Mouse (Mus musculus): ENCODE data around the gene Lats2. TPM values are rescaled to one million over a fixed set of nuclear protein-coding genes. Genes with fewer than 3 reads are reported as not detected.
"Not testable (repeated sequence)": the region's sequence is repeated elsewhere in the genome, so short reads cannot be mapped to it uniquely, and the experiment has no call there.

Lats2 gene
- polyA plus RNA-seq, 1 experiment from 2014 or later: 11.5 TPM

DNA sequence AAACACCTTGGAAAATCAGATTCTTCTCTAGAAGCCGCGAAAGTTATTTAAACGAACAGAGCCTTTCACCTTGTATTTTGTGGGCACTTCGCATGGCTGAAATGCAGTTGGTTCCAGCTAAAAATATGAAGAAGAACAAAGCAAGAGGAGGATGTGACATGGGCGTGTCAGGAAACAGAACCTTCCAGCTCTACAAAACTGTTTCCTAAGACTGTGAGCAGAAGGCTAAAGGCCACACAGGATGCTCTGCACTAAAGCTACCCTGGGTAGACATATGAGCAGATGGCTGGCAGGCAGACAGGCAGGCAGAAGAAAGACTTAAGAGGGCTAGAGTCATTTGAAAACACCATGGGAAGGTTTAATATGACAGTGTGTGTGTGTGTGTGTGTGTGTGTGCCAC, 10.9 kb upstream of the Lats2 start:
- Histone ChIP-seq H3K9me3 (ENCODE audit: control insufficient read depth, low read length) (no peaks in the 10 kb centered on the region), H3K27ac (ENCODE audit: low read length) (no peak overlapping the region), H3K4me3 (ENCODE audit: low read length) (no peak overlapping the region), H3K4me2 (ENCODE audit: low read depth, low read length) (no peak overlapping the region), H3K36me3 (ENCODE audit: control insufficient read depth, insufficient read depth, low read length) (no peaks in the 10 kb centered on the region), H3K9ac (ENCODE audit: low read depth, low read length) (no peak overlapping the region), H3K27me3 (replicated peaks; ENCODE audit: control insufficient read depth, insufficient read depth, low read length) (no peaks in the 10 kb centered on the region), H3K4me1 (ENCODE audit: control insufficient read depth, insufficient read depth, low read length) (no peaks in the 10 kb centered on the region)
- ATAC-seq: no peak
- 92% methylated on average over 5 of the region's 5 CpGs for WGBS

DNA sequence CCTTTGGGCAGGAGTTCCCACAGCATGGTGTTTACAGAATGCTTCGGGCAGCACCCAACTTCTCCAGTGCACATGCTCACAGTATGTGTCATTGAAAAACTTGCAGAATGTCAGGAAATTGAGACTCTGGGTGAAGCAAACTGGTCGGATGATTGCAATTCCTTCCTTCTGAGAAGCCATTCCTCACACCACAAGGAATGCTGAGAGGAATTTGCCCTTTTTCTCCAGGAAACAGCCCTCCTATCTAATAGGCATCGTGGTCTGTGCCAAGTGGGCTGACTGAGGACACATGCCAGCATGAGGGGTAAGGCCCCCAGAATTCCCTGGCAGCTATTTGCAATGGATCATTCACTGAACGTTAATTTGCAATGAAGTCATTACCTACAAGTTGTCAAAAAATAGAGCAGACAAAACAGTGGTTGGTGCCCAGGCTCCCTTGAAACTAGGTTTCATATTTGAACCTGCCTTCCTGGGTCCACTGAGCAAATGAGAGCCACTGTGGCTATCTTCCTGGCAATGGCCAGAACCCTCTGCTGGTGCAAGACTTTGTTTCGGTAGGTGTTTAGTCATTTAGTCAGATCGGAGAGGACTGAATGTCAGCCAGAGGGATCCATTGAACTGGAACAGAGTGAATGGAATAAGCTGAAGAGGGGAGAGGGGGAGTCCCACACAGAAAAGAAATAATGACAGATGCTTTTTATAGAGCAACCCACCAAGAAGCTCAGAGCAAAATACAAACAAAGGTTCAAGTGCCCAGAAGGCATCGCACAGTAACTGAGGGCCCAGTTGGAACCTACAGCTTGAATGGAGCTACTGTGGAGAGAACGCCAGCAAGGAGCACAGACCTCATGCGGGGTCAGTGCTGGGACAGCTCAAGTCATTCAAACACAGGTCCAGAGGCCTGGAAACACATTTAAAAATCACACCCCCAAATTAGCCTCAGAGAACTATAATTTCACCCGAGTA, 2.5 kb upstream of the Lats2 start:
- WGBS: 64% methylated on average over 10 of the region's 10 CpGs

DNA sequence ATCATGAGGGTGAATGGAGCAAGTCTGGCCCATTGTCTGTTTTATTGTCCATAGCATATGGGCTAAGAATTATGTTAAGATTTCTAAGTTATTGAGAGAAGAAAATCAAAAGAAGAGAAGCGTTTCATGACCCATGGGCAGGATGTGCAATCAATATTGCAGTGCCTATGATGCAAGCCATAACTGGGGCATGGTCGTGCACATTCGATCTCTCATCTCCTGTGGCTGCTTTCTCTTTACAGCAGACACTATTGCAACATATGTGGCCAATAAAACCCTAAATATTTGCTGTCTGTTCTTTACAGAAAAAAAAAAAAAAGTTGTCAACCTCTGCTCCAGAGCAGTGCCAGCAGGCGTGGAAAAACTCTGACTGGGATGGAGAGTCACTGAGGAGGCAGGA, 2.1 kb downstream of the Lats2 start:
- 86% methylated on average over 4 of the region's 4 CpGs for WGBS

More for the DNA sequence above, 2.5 kb upstream of the Lats2 start:
- no peak for ATAC-seq
- Histone ChIP-seq H3K4me1 (ENCODE audit: control insufficient read depth, insufficient read depth, low read length) (no peaks in the 10 kb centered on the region), H3K9ac (ENCODE audit: low read depth, low read length) (no peak overlapping the region), H3K9me3 (ENCODE audit: control insufficient read depth, low read length) (no peaks in the 10 kb centered on the region), H3K4me2 (ENCODE audit: low read depth, low read length) (no peak overlapping the region), H3K27me3 (replicated peaks; ENCODE audit: control insufficient read depth, insufficient read depth, low read length) (no peaks in the 10 kb centered on the region), H3K27ac (ENCODE audit: low read length) (no peak overlapping the region), H3K4me3 (ENCODE audit: low read length) (no peak overlapping the region), H3K36me3 (ENCODE audit: control insufficient read depth, insufficient read depth, low read length) (no peaks in the 10 kb centered on the region)

DNA sequence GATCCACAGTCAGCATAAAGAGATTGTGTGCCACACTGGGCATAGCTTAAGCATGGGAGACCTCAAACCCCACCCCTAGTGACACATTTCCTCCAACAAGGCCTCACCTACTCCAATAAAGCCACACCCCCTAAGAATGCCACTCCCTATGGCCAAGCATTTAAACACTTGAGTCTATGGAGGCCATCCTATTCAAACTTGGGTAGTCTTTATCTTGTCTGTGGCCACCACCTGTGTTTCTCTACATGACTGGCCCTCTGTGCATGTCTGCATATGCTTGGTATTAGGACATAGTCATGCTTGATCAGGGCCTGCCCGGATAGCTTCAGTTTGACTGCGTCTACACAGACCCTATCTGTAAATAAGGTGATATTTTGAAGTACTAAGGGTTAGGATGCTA, 2.5 kb downstream of the Lats2 start:
- 93% methylated on average over 2 of the region's 2 CpGs for WGBS
- Histone ChIP-seq H3K9me3 (ENCODE audit: control insufficient read depth, low read length) (no peaks in the 10 kb centered on the region), H3K36me3 (ENCODE audit: control insufficient read depth, insufficient read depth, low read length) (no peaks in the 10 kb centered on the region), H3K4me2 (ENCODE audit: low read depth, low read length) (no peak overlapping the region), H3K4me1 (ENCODE audit: control insufficient read depth, insufficient read depth, low read length) (peaks cover 5% of the 10 kb centered on the region; the same call in 1 of the 2 replicates), H3K27ac (ENCODE audit: low read length) (no peak overlapping the region), H3K4me3 (ENCODE audit: low read length) (no peak overlapping the region), H3K27me3 (replicated peaks; ENCODE audit: control insufficient read depth, insufficient read depth, low read length) (no peaks in the 10 kb centered on the region), H3K9ac (ENCODE audit: low read depth, low read length) (no peak overlapping the region)
- ATAC-seq: no peak

More for the DNA sequence above, 2.1 kb downstream of the Lats2 start:
- ATAC-seq: no peak
- H3K27me3 ChIP-seq (replicated peaks; ENCODE audit: control insufficient read depth, insufficient read depth, low read length): no peaks in the 10 kb centered on the region
- H3K4me3 ChIP-seq (ENCODE audit: low read length): no peak overlapping the region
- no peaks in the 10 kb centered on the region for H3K9me3 ChIP-seq (ENCODE audit: control insufficient read depth, low read length)
- H3K27ac ChIP-seq (ENCODE audit: low read length): no peak overlapping the region
- H3K4me2 ChIP-seq (ENCODE audit: low read depth, low read length): no peak overlapping the region
- H3K36me3 ChIP-seq (ENCODE audit: control insufficient read depth, insufficient read depth, low read length): no peaks in the 10 kb centered on the region
- no peak overlapping the region for H3K9ac ChIP-seq (ENCODE audit: low read depth, low read length)
- H3K4me1 ChIP-seq (ENCODE audit: control insufficient read depth, insufficient read depth, low read length): peaks cover 5% of the 10 kb centered on the region; the same call in 1 of the 2 replicates

DNA sequence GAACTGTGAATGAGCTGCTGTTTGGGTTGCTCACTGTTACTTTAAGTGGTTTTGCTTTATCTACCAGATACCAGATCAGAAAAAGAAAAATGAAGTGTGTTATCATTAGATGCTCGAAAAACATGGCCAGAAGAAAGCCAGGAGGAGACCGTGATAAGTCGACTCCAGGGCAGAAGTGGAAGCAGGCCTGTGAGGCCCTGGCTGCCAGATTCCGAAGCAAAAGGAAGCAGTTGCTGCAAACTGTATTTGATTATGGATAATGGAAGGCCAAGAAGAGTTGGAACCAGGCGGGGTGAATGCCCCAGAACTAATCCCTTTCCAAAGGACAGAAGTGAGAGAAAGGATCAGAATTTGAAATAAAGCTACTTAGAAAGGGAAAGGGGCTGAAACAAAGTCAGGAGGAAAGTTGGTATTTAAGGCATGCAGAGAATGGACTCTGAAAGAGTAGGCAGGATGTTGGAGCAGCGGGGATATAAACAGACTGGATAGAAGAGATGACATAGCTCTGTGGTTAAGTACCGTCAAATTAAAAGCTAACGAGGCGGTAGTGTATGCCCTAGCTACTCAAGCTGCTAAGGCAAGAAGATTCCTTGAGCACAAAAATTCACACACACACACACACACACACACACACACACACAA, 4.7 kb downstream of the Lats2 start:
- H3K4me3 ChIP-seq (ENCODE audit: low read length): no peak overlapping the region
- ATAC-seq: peak; percentile 74
- H3K27me3 ChIP-seq (replicated peaks; ENCODE audit: control insufficient read depth, insufficient read depth, low read length): no peaks in the 10 kb centered on the region
- no peaks in the 10 kb centered on the region for H3K9me3 ChIP-seq (ENCODE audit: control insufficient read depth, low read length)
- peaks cover 5% of the 10 kb centered on the region; the same call in 1 of the 2 replicates for H3K4me1 ChIP-seq (ENCODE audit: control insufficient read depth, insufficient read depth, low read length)
- WGBS: 23% methylated on average over 9 of the region's 9 CpGs
- no peak overlapping the region for H3K4me2 ChIP-seq (ENCODE audit: low read depth, low read length)
- no peak overlapping the region for H3K9ac ChIP-seq (ENCODE audit: low read depth, low read length)
- H3K36me3 ChIP-seq (ENCODE audit: control insufficient read depth, insufficient read depth, low read length): no peaks in the 10 kb centered on the region
- peak overlapping the region; percentile 76 for H3K27ac ChIP-seq (ENCODE audit: low read length)

DNA sequence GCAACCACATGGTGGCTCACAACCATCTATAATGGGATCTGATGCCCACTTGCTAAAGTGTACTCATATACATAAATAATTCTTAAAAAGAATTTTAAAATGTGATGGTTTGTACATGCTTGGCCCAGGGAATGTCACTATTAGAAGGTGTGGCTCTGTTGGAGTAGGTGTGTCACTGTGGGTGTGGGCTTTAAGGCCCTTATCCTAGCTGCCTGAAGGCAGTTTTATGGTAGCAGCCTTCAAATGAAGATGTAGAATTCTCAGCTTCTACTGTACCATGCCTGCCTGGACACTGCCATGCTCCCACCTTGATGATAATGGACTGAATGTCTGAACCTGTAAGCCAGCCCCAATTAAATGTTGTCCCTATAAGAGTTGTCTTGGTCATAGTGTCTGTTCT, 7.2 kb downstream of the Lats2 start:
- H3K4me1 ChIP-seq (ENCODE audit: control insufficient read depth, insufficient read depth, low read length); H3K27ac ChIP-seq (ENCODE audit: low read length); H3K9ac ChIP-seq (ENCODE audit: low read depth, low read length); H3K4me3 ChIP-seq (ENCODE audit: low read length); ATAC-seq; H3K9me3 ChIP-seq (ENCODE audit: control insufficient read depth, low read length); H3K27me3 ChIP-seq (replicated peaks; ENCODE audit: control insufficient read depth, insufficient read depth, low read length); H3K36me3 ChIP-seq (ENCODE audit: control insufficient read depth, insufficient read depth, low read length); H3K4me2 ChIP-seq (ENCODE audit: low read depth, low read length): not testable (repeated sequence)

DNA sequence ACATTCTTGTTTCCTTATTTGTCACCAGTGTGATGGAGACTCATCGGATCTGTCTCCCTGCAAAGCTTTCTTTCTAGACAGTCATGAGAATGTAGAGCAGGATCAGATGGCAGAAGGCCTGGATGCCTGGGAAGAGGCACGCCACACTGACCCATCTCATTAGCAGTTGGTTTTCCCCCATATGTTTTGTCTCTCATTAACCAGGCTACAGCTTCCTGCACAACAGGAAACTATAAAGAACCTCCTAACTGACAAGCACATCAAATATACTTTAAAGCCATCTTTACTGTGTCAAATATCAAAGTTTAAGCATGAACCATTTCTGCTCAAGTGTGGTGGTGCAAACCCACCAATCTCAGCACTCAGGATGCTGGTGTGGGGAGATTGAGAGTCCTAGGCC, 8.7 kb downstream of the Lats2 start:
- no peaks in the 10 kb centered on the region for H3K36me3 ChIP-seq (ENCODE audit: control insufficient read depth, insufficient read depth, low read length)
- 64% methylated on average over 2 of the region's 2 CpGs for WGBS
- no peak overlapping the region for H3K27ac ChIP-seq (ENCODE audit: low read length)
- no peak overlapping the region for H3K9ac ChIP-seq (ENCODE audit: low read depth, low read length)
- H3K4me3 ChIP-seq (ENCODE audit: low read length): no peak overlapping the region
- H3K9me3 ChIP-seq (ENCODE audit: control insufficient read depth, low read length): no peaks in the 10 kb centered on the region
- no peak overlapping the region for H3K4me2 ChIP-seq (ENCODE audit: low read depth, low read length)
- peaks cover 10% of the 10 kb centered on the region for H3K4me1 ChIP-seq (ENCODE audit: control insufficient read depth, insufficient read depth, low read length)
- H3K27me3 ChIP-seq (replicated peaks; ENCODE audit: control insufficient read depth, insufficient read depth, low read length): no peaks in the 10 kb centered on the region
- no peak for ATAC-seq

DNA sequence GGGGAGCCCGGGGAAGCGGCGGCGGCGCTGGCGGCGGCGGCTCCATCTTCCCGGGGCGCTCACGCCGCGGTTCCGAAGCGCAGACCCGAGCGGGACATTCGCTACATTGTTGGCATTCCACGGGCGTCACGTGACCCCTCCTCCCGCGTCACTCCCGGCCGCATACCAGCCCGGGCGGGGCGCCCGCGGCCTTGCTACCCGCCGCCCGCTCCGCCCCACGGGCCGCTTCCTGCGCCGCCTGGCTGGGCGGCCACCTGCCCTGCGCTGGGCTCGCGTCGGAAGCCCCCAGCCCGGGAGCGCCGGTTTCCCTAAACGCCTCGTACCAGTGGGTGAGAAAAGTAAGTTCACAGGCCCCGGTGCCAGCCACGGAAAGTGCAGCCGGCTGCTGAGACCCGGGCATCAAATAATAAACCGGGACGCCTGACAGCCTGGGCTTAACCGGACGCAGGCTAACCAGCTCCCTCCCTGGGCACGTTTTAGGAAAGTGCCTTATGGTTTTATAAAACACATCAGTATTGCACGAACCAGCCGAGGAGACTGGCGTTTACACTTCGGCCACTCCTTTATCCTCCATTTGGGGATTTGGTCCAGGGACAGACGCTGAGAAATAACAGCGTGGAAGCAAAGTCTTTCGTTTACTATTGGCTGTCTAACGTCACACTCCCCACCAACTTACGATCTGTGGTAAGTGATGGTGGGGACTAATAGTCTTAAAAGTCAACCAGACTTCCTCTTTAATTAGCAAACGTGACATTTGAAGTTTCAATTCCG, 12.0 kb downstream of the Lats2 start, which contains the start of gene Gm49361:
Gene Gm49361 (minus strand): TSS at position 103 of the 771 bp plus-strand sequence.
- ATAC-seq: peak; percentile 91
- Histone ChIP-seq H3K27me3 (replicated peaks; ENCODE audit: control insufficient read depth, insufficient read depth, low read length) (no peaks in the 10 kb centered on the region), H3K4me3 (ENCODE audit: low read length) (peak within 1 kb of the TSS; percentile 93), H3K9me3 (ENCODE audit: control insufficient read depth, low read length) (no peaks in the 10 kb centered on the region), H3K4me2 (ENCODE audit: low read depth, low read length) (peak within 1 kb of the TSS; percentile 69), H3K27ac (ENCODE audit: low read length) (peak within 1 kb of the TSS; percentile 87), H3K36me3 (ENCODE audit: control insufficient read depth, insufficient read depth, low read length) (no peaks in the 10 kb centered on the region), H3K9ac (ENCODE audit: low read depth, low read length) (peak within 1 kb of the TSS; percentile 93), H3K4me1 (ENCODE audit: control insufficient read depth, insufficient read depth, low read length) (peaks cover 13% of the 10 kb centered on the region)
- under 1% methylated on average over 61 of the region's 68 CpGs for WGBS
